Mouse (Mus musculus): Measurements from ENCODE around the gene Gm20388.
A peak's percentile ranks its signal among the peaks of the same experiment; 100 is the strongest.

Gene Gm20388

DNA sequence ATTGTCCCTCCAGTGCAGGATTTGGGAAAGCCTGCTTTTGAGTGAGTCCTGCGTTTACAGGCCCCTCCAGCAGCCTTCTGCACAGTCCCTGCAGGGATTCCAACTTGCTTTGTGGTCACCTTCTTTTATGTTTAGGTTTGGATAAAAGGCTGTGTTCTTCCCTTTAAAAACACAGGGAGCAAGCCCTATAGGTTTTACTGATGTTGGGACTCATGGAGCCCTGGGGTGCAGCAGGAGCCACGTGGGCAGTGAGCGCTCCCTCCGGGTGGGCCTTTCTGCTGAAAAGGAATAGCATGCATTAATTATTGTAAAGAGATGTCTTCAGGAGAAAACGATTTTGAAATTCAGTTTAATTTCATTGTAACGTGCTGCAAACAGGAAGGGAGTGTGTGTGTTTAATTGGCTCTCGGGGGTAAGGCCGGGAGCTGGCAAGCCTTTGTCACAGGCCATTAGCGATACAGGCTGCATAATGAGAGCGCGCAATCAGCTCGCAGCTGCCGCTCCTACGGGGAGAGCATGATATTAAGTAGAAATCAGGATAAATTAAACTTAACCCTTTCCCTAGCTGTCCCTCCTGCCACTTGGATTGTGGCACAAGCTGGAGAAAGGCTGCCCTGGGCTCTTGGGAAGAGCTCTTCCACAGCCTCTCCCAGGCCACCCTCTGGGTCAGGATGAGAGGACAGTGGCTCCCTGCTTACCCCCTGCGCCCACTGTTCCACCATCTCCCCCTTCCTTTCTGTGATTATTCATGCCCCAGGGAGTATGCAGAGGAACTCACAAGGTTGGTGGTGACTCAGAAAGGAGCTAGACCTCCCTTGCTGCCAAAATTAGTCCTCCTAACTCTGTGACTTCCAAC is 2893.5 kb downstream of the Gm20388 start:
- DNase-seq (ENCODE audit: low spot score): peak; percentile 69

DNA sequence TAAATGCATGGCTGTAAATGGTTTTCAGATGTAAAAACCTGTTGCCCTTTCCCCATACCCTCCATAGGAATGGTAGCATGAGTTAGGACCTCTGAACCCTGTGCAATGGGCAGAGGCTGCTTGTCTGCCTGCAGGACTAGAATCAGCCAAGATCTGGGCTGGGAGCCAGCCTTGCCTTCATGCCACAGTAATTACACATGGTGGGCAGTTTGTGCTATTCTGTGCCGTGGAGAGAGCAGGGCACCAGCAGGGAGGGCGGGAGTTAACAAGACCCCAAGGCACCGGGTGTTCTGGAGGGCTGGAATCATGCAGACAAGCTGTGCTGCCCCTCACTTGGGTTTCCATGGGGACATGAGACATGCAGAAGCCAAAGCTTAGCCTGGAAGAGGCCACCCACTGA is 2894.7 kb downstream of the Gm20388 start:
- peak; percentile 69 for DNase-seq (ENCODE audit: low spot score)

- peak; percentile 69 for DNase-seq (ENCODE audit: low spot score)
Observed at GRCm38 (mm10) chr8:122806956-122807538, 2896.4 kb downstream of the Gm20388 start.

- peak; percentile 68 for DNase-seq (ENCODE audit: low spot score)
Observed at GRCm38 (mm10) chr8:122807907-122808306, 2897.3 kb downstream of the Gm20388 start.

- DNase-seq (ENCODE audit: low spot score): peak; percentile 54
Observed at GRCm38 (mm10) chr8:122810376-122810775, 2899.7 kb downstream of the Gm20388 start.

GRCm38 (mm10) chr8:122811870-122812494 is 2901.3 kb downstream of the Gm20388 start:
- no peak for DNase-seq (ENCODE audit: low spot score)

DNA sequence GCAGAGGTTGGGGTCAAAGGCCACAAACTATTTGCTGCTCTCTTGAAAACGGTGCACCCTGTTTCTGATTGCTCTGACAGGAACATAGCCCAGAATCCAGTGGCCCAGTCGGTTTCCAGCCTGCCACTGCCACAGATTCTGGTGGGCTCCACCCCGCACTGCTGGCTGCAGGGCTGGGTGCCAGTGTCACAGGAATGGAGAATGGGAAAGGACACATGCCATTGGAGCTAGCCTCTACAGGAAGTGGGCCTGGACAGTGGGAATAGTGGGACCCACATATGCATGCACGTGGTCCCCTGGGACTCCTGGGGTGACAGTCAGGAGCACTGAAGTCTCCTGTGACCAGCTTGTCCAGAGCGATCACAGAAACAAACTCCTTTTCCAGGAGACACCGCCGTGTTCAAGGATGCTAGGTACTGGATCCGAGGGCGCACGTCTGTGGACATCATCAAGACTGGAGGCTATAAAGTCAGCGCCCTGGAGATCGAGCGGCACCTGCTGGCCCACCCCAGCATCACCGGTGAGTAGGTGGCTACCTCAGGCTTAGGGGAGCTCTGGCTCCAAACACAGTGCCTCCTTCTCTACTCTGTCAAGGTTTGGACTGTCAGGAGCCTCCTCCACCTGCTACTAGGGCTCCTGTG is 2902.1 kb downstream of the Gm20388 start:
- peak; percentile 84 for DNase-seq (ENCODE audit: low spot score)

DNA sequence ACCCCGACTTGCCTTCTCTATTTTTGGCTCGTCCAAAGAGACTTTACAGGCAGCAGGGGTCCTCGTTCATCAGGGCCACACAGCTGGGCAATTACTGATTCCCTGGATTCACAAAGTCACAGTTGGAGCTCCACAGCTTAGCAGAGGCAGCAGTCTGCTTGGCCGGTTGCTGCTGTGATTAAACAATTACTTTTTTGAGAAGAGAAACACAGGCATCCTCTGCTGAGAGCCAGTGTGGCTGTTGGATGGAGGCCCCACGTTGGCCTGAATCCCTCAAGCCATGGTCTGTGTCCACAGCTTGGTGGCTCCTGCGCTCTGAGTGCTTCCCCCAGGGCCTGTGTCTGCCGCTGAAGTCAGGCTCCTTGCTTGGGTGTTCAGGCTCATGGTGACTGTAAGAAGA is 2904.0 kb downstream of the Gm20388 start:
- DNase-seq (ENCODE audit: low spot score): no peak

GRCm38 (mm10) chr8:122816965-122817364 is 2906.3 kb downstream of the Gm20388 start:
- no peak for DNase-seq (ENCODE audit: low spot score)

DNA sequence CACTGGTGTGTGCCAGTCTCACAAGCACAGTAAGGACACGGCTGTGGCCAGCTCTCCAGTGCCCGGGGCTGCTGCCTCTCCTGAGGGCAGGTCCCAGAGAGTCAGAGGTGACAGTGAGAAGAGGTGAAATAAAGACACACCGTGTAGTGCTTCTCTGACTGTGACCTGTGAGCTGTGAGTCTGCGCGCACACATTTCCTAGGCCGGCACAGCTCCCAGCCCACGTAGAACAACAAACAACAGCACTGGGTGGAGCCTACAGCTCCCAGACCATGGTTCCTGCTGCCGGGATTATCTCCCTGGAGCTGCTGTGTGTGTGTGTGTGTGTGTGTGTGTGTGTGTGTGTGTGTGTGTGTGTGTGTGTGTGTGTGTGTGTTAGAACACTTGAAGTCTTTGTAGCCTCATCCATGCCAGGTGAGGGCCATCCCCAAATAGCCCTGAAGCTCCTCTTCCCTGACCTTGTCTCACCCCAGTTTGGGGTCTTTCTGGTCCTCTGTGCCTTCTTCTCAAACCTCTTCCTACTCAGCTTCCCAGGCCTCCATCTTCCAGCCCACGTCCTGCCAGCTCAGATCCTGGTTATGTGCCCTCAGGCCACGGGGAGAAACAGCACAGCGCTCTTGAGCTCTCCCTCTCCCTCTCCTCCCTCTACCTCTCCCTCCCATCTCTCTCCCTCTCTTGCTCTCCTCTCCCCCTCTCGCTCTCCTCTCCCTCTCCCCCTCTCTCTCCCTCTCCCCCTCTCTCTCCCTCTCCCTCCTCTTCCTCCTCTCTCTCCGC is 2907.3 kb downstream of the Gm20388 start:
- DNase-seq (ENCODE audit: low spot score): no peak

GRCm38 (mm10) chr8:122819776-122820175 is 2909.1 kb downstream of the Gm20388 start:
- no peak for DNase-seq (ENCODE audit: low spot score)

DNA sequence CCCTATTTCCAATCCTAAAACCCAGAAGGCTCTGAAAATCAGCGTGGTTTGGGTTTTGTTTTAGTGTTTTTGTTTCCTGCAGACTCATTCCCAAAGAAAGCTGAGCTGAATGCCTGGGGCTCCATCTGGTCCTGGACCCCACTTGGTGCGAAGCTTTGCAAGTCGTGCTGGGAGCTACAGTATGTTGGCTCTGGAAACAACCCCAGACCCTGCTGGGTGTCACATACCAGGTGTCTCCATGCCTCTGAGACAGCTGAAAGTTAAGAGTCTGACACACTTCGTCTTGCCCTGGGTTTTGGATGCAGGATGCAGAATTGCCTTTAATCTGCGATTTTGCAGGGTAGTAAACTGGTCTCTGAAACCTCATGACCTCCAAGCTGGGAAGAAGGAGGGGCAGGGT is 2913.9 kb downstream of the Gm20388 start:
- no peak for DNase-seq (ENCODE audit: low spot score)

DNA sequence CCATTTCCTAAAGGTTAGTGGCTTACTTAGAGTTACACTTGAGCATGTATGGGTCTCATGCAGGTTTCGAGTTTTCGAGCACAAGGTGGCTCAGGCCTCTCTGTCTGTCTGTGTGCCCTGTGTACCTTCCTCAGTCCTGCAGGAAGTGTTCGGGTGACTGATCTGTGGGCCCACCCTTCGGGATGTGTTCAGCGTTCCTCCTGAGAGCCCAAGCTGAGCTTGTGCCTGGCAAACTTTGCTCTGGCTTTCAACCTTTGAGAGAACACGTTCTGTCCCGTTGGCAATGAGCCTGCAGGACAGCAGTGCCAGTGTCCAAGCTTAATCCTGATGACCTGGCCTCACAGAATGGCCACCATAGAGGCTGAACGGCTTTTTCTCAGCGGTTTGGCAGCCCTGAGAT is 2914.3 kb downstream of the Gm20388 start:
- no peak for DNase-seq (ENCODE audit: low spot score)

GRCm38 (mm10) chr8:122825408-122825807 is 2914.8 kb downstream of the Gm20388 start:
- DNase-seq (ENCODE audit: low spot score): peak; percentile 39

DNA sequence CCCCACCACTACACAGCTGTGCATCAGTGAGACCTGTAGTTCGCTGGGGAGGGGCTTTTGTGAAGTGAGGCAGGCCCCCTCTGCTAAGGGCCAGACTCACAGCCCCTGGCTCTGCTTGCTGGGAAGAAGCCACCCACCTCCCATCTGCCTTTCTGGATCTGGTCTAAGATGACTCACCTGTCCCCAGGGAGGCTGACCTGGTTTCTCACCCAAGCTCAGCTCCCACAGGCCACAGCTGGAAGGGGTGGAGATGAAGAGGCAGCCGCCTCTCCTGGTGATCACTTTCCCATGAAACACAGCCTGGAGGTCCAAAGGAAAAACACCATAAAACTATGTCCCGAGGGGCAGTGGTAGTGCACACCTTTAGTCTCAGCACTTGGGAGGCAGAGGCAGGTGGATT is 2918.8 kb downstream of the Gm20388 start:
- peak; percentile 90 for DNase-seq (ENCODE audit: low spot score)

DNA sequence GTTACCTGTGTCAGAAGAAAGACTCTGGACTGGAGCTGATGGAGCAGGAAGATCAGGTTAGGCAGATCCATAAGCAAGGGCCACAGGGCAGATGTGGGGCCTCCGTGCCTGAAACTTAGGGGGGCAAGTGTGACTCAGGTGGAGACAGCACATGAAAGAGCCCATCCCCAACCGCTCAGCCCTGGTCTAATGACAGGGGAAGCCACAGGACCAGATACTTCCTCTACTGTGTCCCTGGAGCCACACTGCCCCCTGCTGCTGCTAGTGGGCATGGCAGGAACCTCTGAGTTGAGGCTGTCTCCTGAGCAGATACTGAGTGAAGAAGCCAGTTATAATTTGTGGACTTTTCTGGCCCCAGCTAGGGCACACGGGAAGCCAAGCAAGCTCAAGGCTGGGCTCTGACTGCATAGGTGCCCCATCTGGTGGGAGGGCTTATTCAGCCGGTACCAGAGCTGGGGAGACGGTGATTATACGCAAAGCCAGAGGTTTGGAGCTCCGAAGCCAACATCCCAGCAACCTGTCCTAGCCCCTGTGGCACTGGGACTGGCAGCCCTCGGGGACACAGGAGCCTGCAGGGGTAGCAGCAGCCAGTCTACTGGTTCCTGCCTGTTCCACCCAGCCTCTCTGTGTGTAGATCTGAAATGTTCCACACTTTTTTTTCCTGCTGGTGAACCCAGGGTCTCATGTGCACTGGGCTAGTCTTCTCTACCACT is 2919.9 kb downstream of the Gm20388 start:
- DNase-seq (ENCODE audit: low spot score): peak; percentile 95

DNA sequence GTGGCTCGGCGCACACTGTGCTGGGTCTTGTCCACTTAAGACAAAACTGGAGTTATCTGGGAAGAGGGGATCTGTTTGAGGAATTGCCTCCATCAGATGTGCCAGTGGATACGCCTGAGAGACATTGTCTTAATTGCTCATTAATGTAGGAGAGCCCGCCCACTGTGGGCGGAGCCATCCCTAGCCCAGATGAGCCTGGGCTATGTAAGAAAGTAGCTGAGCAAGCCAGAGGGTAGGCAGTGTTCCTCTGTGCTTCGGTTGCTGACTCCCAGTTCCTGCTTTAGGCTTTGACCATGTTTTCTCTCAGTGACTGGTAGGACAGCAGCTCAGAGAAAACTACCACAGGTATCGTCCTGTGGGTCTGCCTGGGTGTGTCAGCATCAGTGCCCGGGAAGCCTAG is 2923.8 kb downstream of the Gm20388 start:
- peak; percentile 80 for DNase-seq (ENCODE audit: low spot score)

DNA sequence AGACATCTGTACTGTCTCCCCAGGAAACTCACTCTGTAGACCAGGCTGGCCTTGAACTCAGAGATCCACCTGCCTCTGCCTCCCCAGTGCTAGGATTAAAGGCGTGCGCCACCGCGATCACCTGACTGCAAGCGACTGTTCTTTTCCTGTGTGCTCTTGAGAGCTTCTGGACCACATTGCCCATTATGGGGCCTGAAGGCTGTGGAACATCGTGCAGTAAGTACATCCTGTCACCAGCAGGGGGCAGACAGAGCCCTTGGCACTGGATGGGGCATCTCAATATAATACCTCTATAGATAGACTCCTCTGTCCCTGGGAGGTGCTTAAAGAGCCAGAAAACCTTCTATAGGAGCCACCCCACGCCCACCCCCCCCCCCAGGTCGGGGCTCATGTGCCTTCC is 2924.3 kb downstream of the Gm20388 start:
- DNase-seq (ENCODE audit: low spot score): peak; percentile 97

DNA sequence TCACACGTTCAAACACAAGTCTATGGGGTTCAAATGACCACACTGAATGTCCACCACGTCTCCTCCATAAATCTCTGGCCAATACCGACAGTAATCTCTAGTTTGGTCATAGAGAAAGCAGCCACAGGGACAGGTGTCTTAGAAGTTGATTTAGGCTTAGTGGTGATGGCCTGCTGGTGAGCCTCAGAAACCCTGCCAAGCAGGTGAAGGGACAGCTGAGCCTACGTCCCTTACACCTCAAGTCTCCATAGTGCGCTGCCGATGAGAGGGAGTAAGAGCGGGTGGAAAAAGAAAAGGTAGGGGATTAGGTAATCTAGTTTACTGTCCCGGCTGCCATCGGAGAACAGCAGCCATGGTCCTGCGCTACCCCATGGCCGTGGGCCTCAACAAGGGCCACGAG is 2925.6 kb downstream of the Gm20388 start:
- DNase-seq (ENCODE audit: low spot score): no peak

DNA sequence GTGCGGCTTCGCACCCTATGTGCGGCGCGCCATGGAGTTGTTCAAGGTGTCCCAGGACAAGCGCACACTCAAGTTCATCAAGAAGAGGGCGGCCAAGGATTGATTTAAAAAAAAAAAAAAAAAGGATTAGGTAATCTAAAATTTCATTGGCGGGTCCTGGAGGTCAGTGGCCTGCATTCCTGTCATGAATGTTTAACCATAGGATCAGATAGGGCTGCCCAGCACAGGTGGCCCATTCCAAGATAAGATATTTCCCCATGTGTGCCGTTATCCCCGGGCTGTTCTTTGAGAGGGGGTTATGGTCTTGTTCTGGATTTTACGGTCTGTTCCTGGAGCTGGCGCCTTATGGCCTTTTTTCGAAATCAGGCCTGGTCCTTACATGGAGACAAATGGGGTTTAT is 2926.1 kb downstream of the Gm20388 start:
- no peak for DNase-seq (ENCODE audit: low spot score)

GRCm38 (mm10) chr8:122844161-122844560 is 2933.5 kb downstream of the Gm20388 start:
- no peak for DNase-seq (ENCODE audit: low spot score)

Measured in MN1 (cell line).